Mouse (Mus musculus): ENCODE measurements around the gene Il15ra.

Gene Il15ra

GRCm38 (mm10) chr2:11775121-11775520 lies 70.0 kb downstream of the Il15ra start:
- no peaks in the 10 kb centered on the region for H3K9me3 ChIP-seq (ENCODE audit: low read length)
- H3K27me3 ChIP-seq (ENCODE audit: insufficient read depth, low read length): no peaks in the 10 kb centered on the region
- TF ChIP-seq NANOG (IDR thresholded peaks at IDR 0.05; ENCODE audit: borderline replicate concordance, low read length): no peak
- TF ChIP-seq CTCF (conservative IDR thresholded peaks at IDR 0.05; ENCODE audit: low read length): no peak
- TF ChIP-seq POU5F1 (IDR thresholded peaks at IDR 0.05; ENCODE audit: borderline replicate concordance, low read length): no peak
- peaks cover 28% of the 10 kb centered on the region for H3K4me1 ChIP-seq (replicated peaks; ENCODE audit: low read depth, low read length)
- H3K36me3 ChIP-seq (ENCODE audit: insufficient read depth, low read length): peaks cover 8% of the 10 kb centered on the region
- no peak overlapping the region for H3K4me3 ChIP-seq (replicated peaks; ENCODE audit: low read length)

GRCm38 (mm10) chr2:11776415-11776814 lies 71.3 kb downstream of the Il15ra start:
- TF ChIP-seq POU5F1 (IDR thresholded peaks at IDR 0.05; ENCODE audit: borderline replicate concordance, low read length) (no peak), CTCF (conservative IDR thresholded peaks at IDR 0.05; ENCODE audit: low read length) (no peak), NANOG (IDR thresholded peaks at IDR 0.05; ENCODE audit: borderline replicate concordance, low read length) (no peak)

GRCm38 (mm10) chr2:11777091-11778068 lies 72.3 kb downstream of the Il15ra start, which contains the start of the genes Fbh1 and Ankrd16:
TSS of gene Fbh1 (minus strand) at chr2:11777582.
TSS of gene Ankrd16 (plus strand) at chr2:11777876.
- Histone ChIP-seq H3K36me3 (ENCODE audit: insufficient read depth, low read length) (peaks cover 31% of the 10 kb centered on the region), H3K27me3 (ENCODE audit: insufficient read depth, low read length) (no peaks in the 10 kb centered on the region), H3K9me3 (ENCODE audit: low read length) (no peaks in the 10 kb centered on the region), H3K4me1 (replicated peaks; ENCODE audit: low read depth, low read length) (peaks cover 28% of the 10 kb centered on the region), H3K4me3 (replicated peaks; ENCODE audit: low read length) (peak within 1 kb of the TSS; percentile 97)
- TF ChIP-seq NANOG (IDR thresholded peaks at IDR 0.05; ENCODE audit: borderline replicate concordance, low read length) (no peak), CTCF (conservative IDR thresholded peaks at IDR 0.05; ENCODE audit: low read length) (no peak), POU5F1 (IDR thresholded peaks at IDR 0.05; ENCODE audit: borderline replicate concordance, low read length) (no peak)

More at GRCm38 (mm10) chr2:11776415-11776814, 71.3 kb downstream of the Il15ra start:
- Histone ChIP-seq H3K4me3 (replicated peaks; ENCODE audit: low read length) (peak overlapping the region; percentile 97), H3K4me1 (replicated peaks; ENCODE audit: low read depth, low read length) (peaks cover 28% of the 10 kb centered on the region), H3K9me3 (ENCODE audit: low read length) (no peaks in the 10 kb centered on the region), H3K27me3 (ENCODE audit: insufficient read depth, low read length) (no peaks in the 10 kb centered on the region), H3K36me3 (ENCODE audit: insufficient read depth, low read length) (peaks cover 21% of the 10 kb centered on the region)

GRCm38 (mm10) chr2:11778087-11778823 lies 73.2 kb downstream of the Il15ra start:
- H3K4me3 ChIP-seq (replicated peaks; ENCODE audit: low read length): peak overlapping the region; percentile 97
- H3K27me3 ChIP-seq (ENCODE audit: insufficient read depth, low read length): no peaks in the 10 kb centered on the region
- peaks cover 28% of the 10 kb centered on the region for H3K4me1 ChIP-seq (replicated peaks; ENCODE audit: low read depth, low read length)
- H3K9me3 ChIP-seq (ENCODE audit: low read length): no peaks in the 10 kb centered on the region
- no peak for TF ChIP-seq POU5F1 (IDR thresholded peaks at IDR 0.05; ENCODE audit: borderline replicate concordance, low read length)
- TF ChIP-seq CTCF (conservative IDR thresholded peaks at IDR 0.05; ENCODE audit: low read length): no peak
- no peak for TF ChIP-seq NANOG (IDR thresholded peaks at IDR 0.05; ENCODE audit: borderline replicate concordance, low read length)
- peaks cover 39% of the 10 kb centered on the region for H3K36me3 ChIP-seq (ENCODE audit: insufficient read depth, low read length)
